Mouse (Mus musculus) hindbrain, embryonic 16.5 days (tissue): ENCODE data around the gene Tmpo. TPM values are rescaled to one million over a fixed set of nuclear protein-coding genes. Genes with fewer than 3 reads are reported as not detected.

ENCODE experiments used
- ATAC-seq: fragments of 200-750 bp; cut with Nextera tagmentation; 2 replicates; pipeline ENCODE4 v1.8.0; 2017; ENCODE audit warnings: moderate TSS enrichment, moderate library complexity
- H3K27ac ChIP-seq: fragments of 300-500 bp; sonication (generic); 2 replicates; pipeline ENCODE4 v1.5.1; 2014; ENCODE audit warnings: low read depth, mild to moderate bottlenecking, control low read depth, low read length, moderate library complexity
- H3K27me3 ChIP-seq: fragments of 300-500 bp; sonication (generic); replicated peaks from 2 replicates; pipeline ENCODE4 v1.6.1; 2014; ENCODE audit warnings: low read length; ENCODE audit not compliant: control insufficient read depth, insufficient read depth
- H3K36me3 ChIP-seq: fragments of 300-500 bp; sonication (generic); 2 replicates; pipeline ENCODE4 v1.6.1; 2014; ENCODE audit warnings: mild to moderate bottlenecking, low read length, moderate library complexity, mixed read lengths; ENCODE audit not compliant: control insufficient read depth, insufficient read depth
- H3K4me1 ChIP-seq: fragments of 300-500 bp; sonication (generic); 2 replicates; pipeline ENCODE4 v1.6.1; 2014; ENCODE audit warnings: low read depth, low read length; ENCODE audit not compliant: control insufficient read depth, insufficient read depth
- H3K4me2 ChIP-seq: fragments of 300-500 bp; sonication (generic); 2 replicates; pipeline ENCODE4 v1.6.1; 2014; ENCODE audit warnings: mild to moderate bottlenecking, low read length, control low read depth, moderate library complexity
- H3K4me3 ChIP-seq: fragments of 300-500 bp; sonication (generic); 2 replicates; pipeline ENCODE4 v1.5.1; 2014; ENCODE audit warnings: mild to moderate bottlenecking, low read length, control low read depth, moderate library complexity
- H3K9ac ChIP-seq: fragments of 300-500 bp; sonication (generic); 2 replicates; pipeline ENCODE4 v1.6.1; 2014; ENCODE audit warnings: low read depth, mild to moderate bottlenecking, control low read depth, low read length, moderate library complexity
- H3K9me3 ChIP-seq: fragments of 300-500 bp; sonication (generic); 2 replicates; pipeline ENCODE4 v1.6.1; 2014; ENCODE audit warnings: mild to moderate bottlenecking, low read length, moderate library complexity; ENCODE audit not compliant: control insufficient read depth
- WGBS: fragments of 180-500 bp; shearing (Covaris S2); extraction: QIAGEN DNeasy Blood & Tissue Kit; methylation state at CpG from one replicate; pipeline ENCODE4 v1.1.7; 2014; 5-methylcytosine and 5-hydroxymethylcytosine counted together
- polyA plus RNA-seq: library from polyadenylated mRNA; unstranded; fragments of >200 nt; fragmentation: Nextera tagmentation; extraction: Ambion mirVana; gene quantifications from 2 replicates; pipeline ENCODE4 v1.2.1, GENCODE M21; 2015

Gene Tmpo
- polyA plus RNA-seq, 1 experiment from 2014 or later: 68.7 TPM

DNA sequence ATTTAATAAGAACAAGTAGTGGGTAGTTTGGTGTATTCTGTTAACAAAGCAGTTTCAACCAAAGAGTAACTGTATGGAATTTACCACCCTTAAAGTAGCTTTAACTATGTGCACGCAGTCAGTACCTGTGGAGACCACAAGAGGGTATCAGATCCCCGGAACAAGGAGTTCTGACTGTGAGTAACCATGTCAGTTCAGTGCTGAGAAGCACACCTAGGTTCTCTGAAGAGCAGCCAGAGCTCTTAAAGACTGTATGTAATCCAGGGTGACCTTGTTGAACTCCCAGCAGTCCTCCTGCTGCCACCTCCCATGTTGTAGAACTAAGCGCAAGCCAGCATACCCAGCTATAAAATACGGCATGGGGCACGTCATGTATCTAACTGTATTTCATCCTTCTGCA lies 14.2 kb downstream of the Tmpo start:
- no peak overlapping the region for H3K9ac ChIP-seq
- no peak overlapping the region for H3K4me3 ChIP-seq
- no peak overlapping the region; the same call in 1 of the 2 replicates for H3K27ac ChIP-seq
- peaks cover 19% of the 10 kb centered on the region for H3K4me1 ChIP-seq
- ATAC-seq: no peak
- WGBS: 59% methylated on average over 5 of the region's 5 CpGs
- H3K36me3 ChIP-seq: peaks cover 17% of the 10 kb centered on the region
- H3K9me3 ChIP-seq: no peaks in the 10 kb centered on the region
- H3K4me2 ChIP-seq: peak overlapping the region; percentile 32; the same call in 1 of the 2 replicates
- H3K27me3 ChIP-seq: no peaks in the 10 kb centered on the region

DNA sequence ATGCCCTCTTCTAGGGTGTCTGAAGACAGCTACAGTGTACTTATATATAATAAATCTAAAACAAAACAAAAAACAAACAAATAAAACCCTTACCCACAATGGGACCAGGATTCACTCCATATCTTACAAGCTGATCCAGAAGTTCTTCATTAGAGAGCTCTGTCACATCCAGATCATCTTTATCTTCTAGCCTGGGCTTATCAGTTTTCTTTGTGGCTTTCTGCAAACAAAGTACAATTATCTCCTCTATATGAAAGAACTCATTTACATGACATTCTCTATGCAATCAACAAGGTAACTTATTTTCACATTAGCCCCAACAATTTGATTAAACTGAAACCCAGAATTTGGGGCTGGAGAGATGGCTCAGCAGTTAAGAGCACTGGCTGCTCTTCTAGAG lies 15.3 kb downstream of the Tmpo start:
- Histone ChIP-seq H3K9me3 (no peaks in the 10 kb centered on the region), H3K4me2 (no peak overlapping the region), H3K9ac (no peak overlapping the region), H3K4me3 (no peak overlapping the region), H3K27ac (no peak overlapping the region), H3K4me1 (peaks cover 19% of the 10 kb centered on the region), H3K27me3 (no peaks in the 10 kb centered on the region), H3K36me3 (peaks cover 26% of the 10 kb centered on the region)
- no peak for ATAC-seq

DNA sequence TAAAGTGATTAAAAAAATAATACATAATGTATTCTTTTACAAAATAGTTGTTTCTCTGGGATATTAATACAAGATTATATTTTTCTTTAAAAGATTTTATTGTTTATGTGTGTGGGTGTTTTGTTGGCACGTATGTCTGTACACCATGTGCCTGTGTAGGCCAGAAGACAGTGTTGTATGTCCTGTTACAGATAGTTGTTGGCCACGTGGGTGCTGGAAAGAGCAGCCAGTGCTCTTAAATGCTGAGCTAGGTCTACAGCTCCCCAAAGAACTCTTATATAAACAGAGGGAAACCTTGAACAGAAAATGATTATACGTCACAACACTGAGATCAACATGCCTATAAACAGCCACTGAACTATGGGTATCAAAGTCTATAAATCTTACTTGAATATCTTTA lies 16.6 kb downstream of the Tmpo start:
- Histone ChIP-seq H3K36me3 (peaks cover 26% of the 10 kb centered on the region), H3K9me3 (no peaks in the 10 kb centered on the region), H3K9ac (no peak overlapping the region), H3K4me3 (no peak overlapping the region), H3K27ac (no peak overlapping the region), H3K4me1 (peaks cover 16% of the 10 kb centered on the region), H3K27me3 (no peaks in the 10 kb centered on the region), H3K4me2 (no peak overlapping the region)
- no peak for ATAC-seq
- 82% methylated on average over 3 of the region's 3 CpGs for WGBS

DNA sequence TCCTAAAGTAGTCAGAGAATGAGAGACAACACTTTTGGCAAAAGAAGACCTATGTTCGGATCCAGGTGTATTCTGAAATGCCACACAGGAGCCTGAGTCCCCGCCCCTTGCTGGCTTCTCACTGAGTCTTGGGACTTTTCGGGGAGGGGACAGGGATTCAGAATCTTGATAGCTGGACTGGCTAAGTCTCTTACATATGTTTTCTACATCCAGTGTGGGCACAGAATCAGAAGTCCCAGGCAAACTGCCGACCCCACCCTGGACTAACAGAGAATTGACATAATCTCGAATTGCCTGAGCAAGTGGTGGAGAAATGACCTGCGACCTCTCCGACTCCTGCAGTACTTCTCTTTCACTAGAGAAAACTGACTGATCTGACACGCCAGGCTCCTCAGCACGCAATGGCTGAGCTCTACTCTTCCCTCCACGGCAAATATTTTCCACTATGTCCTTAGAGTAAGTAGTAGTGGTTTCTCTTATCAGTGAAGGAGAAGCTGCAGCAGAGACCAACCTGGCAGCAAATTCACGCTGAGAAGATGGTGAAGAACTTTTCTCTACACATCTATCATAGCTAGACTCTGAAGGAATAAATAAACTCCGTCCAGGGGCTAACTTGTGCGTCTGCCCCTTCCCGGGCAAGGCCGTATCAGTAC lies 18.5 kb downstream of the Tmpo start:
- H3K36me3 ChIP-seq: peaks cover 31% of the 10 kb centered on the region
- no peaks in the 10 kb centered on the region for H3K27me3 ChIP-seq
- H3K27ac ChIP-seq: no peak overlapping the region
- no peak overlapping the region for H3K4me2 ChIP-seq
- no peak overlapping the region for H3K4me3 ChIP-seq
- WGBS: 91% methylated on average over 15 of the region's 15 CpGs
- H3K9ac ChIP-seq: no peak overlapping the region
- no peaks in the 10 kb centered on the region for H3K9me3 ChIP-seq
- no peak for ATAC-seq
- H3K4me1 ChIP-seq: peaks cover 5% of the 10 kb centered on the region; the same call in 1 of the 2 replicates

DNA sequence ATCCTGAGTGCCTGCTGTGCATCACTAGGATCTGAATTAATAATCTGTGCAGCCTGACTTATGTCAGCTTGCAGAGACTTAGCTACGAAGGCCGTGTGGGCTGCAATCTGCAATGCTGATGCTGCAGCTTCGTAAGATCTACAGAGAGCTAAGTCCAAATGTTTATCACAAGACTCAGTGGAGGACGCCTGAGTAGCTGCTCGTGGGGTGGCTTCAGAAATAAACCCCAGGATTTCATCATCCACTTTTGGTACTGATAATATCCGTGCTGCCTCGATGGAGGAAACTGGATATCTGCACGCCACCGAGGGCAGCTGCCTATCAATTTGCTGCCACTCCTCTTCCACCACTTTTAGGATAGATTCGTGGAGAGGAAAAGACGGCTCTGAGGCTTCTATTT lies 19.0 kb downstream of the Tmpo start:
- 90% methylated on average over 11 of the region's 11 CpGs for WGBS
- H3K9ac ChIP-seq: no peak overlapping the region

DNA sequence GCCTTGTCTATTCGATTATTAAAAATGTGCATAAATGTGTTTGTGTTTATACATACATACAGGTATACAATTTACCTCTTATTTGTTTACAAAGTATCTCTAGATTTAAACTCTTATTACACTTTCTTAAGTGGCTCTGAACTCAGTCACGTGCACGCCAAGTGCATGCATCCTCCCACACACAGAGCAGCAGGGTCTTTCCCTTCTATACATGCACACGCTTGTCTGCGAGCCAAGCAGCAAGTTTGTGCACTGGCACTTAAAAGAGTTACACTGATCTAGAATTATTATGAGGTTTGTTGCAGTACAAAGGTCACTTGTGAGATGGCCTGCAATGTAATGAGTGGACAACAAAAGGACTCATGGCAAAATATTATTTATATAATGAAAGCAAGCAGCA lies 20.1 kb downstream of the Tmpo start:
- Histone ChIP-seq H3K36me3 (peaks cover 33% of the 10 kb centered on the region), H3K9ac (no peak overlapping the region), H3K27ac (no peak overlapping the region), H3K4me1 (no peaks in the 10 kb centered on the region), H3K4me3 (no peak overlapping the region), H3K27me3 (no peaks in the 10 kb centered on the region), H3K4me2 (no peak overlapping the region), H3K9me3 (no peaks in the 10 kb centered on the region)
- ATAC-seq: no peak
- 95% methylated on average over 5 of the region's 5 CpGs for WGBS

More for the DNA sequence above, 19.0 kb downstream of the Tmpo start:
- no peak for ATAC-seq
- Histone ChIP-seq H3K4me3 (no peak overlapping the region), H3K36me3 (peaks cover 33% of the 10 kb centered on the region), H3K4me1 (peaks cover 3% of the 10 kb centered on the region; the same call in 1 of the 2 replicates), H3K27me3 (no peaks in the 10 kb centered on the region), H3K4me2 (no peak overlapping the region), H3K27ac (no peak overlapping the region), H3K9me3 (no peaks in the 10 kb centered on the region)

DNA sequence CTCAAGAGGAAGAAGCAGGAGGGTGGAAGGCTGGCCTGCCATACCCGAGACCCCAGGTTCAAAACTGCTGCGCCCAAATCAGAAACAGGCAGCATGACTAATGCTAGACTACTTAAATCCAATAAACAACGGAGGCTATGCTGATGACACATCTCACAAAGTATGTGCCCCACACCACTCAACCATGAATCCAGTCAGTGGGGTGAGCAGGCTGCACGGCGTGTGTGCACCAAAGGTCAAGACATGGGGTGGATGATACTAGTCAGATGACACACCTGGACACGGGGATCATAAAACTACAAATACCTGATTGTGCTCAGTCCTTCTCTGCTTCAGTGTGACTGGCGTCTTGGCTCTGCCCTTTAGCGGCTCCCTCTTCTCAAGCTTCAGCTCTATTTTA lies 22.7 kb downstream of the Tmpo start:
- Histone ChIP-seq H3K4me3 (no peak overlapping the region), H3K9ac (no peak overlapping the region), H3K36me3 (peaks cover 29% of the 10 kb centered on the region), H3K9me3 (no peaks in the 10 kb centered on the region), H3K27me3 (no peaks in the 10 kb centered on the region), H3K4me1 (no peaks in the 10 kb centered on the region), H3K27ac (no peak overlapping the region), H3K4me2 (no peak overlapping the region)
- WGBS: 88% methylated on average over 8 of the region's 8 CpGs
- no peak for ATAC-seq

DNA sequence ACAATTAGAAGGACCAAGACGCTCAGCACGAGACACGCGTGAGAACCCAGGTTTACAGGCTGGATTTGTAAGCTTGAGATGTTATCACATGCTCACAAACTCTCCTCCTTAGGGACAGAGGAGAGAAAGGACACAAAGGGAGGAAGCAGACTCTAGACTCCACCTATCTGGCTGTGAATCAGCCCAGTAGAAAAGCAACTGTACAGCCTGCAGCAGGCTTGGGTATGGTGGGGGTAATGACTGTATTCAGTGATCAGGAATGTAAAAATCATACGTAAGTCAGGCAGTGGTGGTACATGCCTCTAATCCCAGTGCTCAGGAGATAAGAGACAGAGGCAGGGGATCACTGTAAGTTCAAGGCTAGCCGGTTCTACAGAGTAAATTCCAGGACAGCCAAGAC lies 24.8 kb downstream of the Tmpo start:
- H3K4me3 ChIP-seq: no peak overlapping the region
- peaks cover 19% of the 10 kb centered on the region for H3K36me3 ChIP-seq
- no peak overlapping the region for H3K4me2 ChIP-seq
- no peak overlapping the region for H3K27ac ChIP-seq
- no peak overlapping the region for H3K9ac ChIP-seq
- 90% methylated on average over 6 of the region's 6 CpGs for WGBS
- no peaks in the 10 kb centered on the region for H3K9me3 ChIP-seq
- no peaks in the 10 kb centered on the region for H3K27me3 ChIP-seq
- no peak for ATAC-seq
- no peaks in the 10 kb centered on the region for H3K4me1 ChIP-seq

DNA sequence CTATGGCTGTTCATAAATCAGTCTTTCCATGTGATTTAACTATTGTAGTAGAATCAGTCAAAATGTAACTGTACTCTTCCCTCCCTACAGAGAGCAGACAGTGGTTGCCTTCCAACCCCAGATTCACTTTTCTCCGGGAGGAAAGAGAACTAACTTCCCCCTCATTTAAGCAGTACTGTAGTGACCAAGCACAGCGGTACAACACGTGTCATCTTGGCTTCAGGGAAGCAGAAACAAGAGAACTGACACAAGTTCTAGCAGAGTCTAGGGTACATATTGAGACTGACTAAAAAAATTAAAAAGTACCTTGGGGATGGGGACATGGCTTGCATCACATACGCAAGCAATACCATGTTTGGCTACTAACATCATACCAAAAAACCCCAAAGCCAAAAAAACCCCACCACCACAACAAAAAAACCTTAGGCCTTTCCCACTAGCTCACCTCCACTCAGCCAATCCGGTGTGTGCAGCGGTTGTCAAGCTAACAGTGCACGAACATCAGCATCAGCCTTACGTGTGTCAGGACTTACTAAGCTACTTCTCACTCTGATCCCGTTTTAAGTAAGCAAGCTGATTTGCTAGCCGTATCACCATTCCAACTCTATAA lies 27.1 kb downstream of the Tmpo start:
- no peaks in the 10 kb centered on the region for H3K9me3 ChIP-seq
- no peak overlapping the region for H3K4me3 ChIP-seq
- ATAC-seq: no peak
- no peaks in the 10 kb centered on the region for H3K4me1 ChIP-seq
- WGBS: 89% methylated on average over 10 of the region's 10 CpGs
- H3K36me3 ChIP-seq: peaks cover 32% of the 10 kb centered on the region
- H3K27ac ChIP-seq: no peak overlapping the region
- no peaks in the 10 kb centered on the region for H3K27me3 ChIP-seq
- no peak overlapping the region for H3K9ac ChIP-seq
- H3K4me2 ChIP-seq: no peak overlapping the region
